Mouse (Mus musculus): ENCODE measurements around the gene Ankub1.

Gene Ankub1

DNA sequence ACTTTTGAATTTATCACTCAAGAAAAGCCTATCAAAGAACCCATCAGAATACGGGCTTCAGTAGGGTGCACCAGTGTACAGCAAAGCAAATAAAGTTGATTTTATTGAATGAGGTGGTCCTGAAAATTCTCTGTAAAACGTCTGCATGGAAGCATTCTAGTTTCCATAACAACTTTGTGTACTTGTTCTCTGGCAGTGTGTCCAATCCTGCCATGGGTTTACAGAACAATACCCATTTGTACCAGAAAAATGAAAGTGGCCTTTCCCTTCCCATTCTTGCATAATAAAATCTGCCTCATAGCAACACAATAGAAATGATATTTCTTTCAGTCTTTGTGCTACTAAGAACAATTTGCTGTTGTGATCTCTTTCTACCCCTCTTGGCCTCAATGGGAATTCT is at the start of gene Ankub1:
TSS of gene Ankub1 (minus strand) at position 81 of the 400 bp plus-strand sequence.
- DNase-seq (ENCODE audit: low spot score) = peak; percentile 45

DNA sequence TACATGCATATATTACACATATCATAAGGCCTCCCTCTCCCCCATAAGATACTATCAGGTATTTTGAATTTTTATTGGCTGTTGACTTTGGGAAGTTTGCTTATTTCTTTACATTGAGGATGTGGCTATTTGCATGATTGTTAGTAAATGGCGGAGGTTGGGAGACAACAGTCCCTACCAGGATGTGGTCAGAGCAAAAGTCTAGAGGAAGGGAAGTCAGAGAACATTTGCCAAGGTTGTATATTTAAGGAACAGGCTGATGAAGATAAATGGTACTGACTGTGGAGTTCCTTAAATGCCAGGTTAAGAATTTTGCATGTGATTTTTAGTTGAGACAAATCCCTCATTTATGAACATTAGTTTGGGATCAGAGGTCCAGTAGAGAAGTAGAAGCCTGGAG is 47.2 kb upstream of the Ankub1 start:
- DNase-seq (ENCODE audit: low spot score) = no peak

DNA sequence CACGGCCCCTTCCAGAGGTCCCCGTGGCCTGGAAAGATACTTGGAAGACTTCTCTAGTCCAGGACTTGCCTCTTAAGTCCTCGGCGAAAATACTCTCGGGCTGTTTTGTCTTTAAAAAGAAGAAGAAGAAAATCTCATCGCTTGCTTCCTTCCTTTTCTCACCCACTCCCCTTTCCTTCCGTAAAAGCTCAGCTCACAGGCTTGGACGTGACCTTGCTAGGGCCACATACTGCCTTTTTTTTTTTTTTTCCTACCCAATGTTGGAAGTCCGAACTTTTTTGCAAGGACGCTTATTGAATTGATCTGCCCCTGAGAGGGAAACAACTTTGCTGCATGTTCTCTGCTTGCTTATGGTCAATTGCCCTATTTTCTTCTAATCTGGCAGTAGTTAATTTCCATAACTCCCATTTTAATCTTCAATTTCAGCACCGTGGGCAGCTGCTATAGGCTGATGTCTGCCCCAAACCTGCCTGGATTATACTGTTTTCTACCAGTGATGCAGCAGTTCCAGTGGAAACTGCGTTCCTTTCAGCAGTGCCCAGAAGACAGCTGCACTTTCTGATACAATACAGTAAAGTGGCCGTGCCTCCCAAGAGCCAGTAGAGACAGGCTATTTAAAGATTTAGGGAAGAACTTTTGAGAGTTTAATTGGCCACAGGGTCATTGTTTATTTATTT is 44.0 kb upstream of the Ankub1 start:
- no peak for DNase-seq (ENCODE audit: low spot score)

DNA sequence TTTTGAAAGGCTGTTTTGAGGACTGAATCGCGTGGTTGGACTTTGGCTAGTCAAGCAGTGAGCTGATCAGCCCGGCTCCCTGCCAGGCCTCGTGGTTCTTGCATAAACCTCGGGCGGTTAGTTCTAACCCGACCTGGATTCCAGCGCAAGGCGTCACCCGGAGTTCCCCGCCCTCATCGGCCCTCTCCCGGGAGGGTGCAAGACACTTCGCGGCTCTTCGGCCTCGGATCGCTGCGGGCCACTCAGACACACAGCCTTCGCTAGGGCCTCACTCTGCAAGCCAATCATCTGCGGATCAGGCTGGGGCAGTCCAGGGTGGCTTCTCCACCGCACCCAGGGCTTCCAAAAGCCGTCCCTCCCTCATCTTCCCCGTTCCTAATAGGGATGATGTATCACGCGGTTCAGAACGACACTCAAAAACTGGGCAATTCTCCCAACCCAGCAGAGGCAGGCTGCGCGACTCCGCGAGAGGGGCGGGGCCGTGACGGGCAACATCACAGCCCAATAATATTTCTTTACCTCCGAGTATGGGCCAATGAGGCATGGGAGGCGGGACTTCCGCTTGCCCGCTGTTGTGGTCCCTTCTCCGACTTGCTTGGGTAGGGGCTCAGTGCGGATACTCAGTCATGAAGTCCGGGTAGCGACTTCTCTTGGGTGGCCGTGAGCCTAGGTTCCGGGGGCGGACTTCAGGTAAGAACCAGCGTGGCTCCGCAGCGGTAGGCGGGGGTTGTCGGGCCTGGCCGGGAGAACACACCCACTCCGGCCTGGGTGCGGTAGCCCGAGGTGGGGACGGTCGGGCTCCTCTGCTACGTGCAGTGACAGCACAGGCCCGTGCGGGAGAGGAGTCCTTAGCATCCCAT is 43.1 kb upstream of the Ankub1 start, which contains the start of gene Rnf13:
TSS of gene Rnf13 (plus strand) at position 552 of the 860 bp plus-strand sequence.
- DNase-seq (ENCODE audit: low spot score) = peak; percentile 98

DNA sequence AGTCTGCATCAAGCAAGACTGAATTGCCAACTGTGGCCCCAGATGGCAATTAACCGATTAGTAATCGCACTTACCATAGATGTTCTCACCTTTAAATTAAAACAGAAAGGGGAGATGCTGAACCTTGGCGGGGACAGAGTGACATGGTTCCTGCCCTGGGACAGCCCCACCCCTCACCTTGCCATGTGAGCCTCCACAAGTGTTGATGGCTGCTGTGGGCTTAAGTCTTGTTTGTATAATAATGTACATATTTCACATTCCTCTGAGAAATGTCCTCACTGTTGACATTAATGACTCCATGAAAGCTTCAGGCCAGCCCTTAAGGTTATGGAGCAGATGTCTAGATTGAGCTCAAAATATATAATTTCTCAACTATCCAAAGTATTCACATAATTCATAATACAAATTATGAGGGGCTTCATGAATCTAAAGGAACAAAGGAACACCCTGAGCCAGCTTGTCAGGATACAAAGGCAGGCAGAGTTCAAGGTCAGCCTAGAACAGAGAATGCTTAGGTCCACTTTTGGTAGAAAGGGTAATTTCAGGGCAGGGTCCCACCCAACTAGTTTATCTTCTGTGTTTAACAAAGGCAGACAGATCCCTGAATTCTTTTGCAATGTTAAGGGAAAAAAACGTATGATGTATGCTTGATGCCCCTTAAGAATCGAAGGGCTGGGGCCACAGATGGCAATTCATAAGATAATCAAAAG is 39.8 kb upstream of the Ankub1 start:
- DNase-seq (ENCODE audit: low spot score) = no peak

DNA sequence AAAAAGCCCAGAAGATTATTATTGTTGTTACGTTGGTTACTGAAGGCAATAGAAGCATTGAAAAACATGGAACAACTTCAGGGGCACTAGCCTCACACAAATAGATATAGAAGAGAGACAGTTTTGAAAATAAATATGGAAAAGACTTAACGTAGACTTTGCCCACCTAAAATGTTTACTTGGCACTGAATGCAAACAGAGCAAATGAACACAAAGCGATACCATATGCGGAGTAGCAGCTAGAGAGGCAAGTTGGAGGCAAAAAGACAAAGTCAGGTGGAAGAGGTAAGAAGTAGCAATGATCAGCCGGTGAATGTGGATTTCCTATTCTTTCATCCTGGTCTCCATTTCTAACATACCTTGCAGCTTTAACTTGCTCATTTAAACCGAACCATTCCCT is 21.6 kb upstream of the Ankub1 start:
- DNase-seq (ENCODE audit: low spot score) = no peak

DNA sequence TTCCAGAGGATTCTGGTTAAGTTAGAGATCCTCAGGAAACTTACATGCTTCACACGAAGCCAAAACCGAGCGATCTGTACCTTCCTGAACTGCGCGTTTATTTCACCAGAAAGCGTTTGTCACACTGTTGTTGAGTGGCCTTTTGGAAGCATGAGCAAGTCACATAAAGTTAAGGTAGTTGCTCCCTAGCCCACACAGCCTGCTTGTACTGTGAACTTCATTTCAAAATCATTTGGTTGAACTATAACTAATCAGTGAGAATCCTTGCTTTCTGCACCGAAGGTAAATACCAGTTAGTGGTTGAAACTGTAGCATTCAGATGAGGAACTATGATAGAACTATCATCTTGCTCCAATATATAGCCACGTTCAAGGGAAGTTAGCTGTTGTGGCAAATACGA is 4.2 kb upstream of the Ankub1 start:
- DNase-seq (ENCODE audit: low spot score) = no peak

DNA sequence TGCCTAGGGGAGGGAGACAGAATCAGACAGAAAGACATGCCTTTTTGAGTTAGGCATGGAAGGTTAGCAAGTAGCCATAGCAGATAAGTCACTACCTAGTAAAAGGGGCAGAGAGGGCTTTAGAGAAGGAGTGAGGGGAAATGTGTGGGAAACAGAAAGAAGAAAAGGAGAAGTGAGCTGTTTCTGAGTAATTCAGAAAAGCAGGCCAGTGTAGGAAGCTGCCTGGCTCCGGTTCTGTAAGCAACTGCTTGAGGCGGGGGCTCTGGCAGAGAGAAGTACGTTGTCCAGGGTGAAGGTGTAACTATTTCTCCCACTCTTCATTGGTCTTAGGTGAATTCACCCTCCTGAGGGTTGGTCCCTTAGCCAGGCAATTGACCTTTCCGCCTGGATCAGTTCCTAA is 3.6 kb upstream of the Ankub1 start:
- no peak for DNase-seq (ENCODE audit: low spot score)

DNA sequence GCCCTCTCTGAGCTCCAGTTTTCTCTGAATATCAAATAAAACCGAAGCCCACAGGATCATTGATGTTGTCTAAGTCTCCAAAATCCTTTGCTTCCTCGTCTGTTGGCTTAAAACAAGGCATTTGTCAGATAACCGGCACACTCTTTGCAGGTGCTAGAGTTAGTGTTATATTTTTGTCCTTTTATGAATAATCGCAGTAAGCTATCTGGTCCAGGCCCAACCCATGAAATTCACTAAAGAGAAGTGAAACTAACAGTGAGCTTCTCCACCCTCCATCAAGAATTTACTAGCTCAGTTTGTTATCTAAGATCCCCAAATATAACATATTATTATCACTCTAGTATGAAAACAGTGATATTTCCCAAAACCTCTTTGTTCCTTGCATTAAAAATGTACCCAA is 827 bp downstream of the Ankub1 start:
- no peak for DNase-seq (ENCODE audit: low spot score)

DNA sequence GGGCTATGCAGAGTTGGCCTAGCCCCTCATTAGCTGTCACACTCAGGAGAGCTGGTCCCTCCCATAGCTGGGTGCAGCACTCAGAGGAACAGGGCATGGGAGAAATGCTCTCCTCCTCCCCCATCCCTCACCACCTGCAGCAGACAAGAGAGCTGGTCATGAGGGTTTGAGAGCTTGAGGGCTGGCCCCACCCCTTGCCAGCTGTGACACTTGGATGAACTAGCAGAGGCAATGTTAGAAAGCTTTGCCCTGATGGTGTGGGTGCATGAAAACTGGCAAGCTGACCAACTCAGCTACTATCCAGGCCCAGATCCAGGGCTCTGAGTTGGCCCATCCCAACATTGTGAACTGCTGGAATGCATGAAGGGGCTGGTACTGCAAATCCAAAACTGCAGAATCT is 14.8 kb downstream of the Ankub1 start:
- DNase-seq (ENCODE audit: low spot score) = peak; percentile 61

DNA sequence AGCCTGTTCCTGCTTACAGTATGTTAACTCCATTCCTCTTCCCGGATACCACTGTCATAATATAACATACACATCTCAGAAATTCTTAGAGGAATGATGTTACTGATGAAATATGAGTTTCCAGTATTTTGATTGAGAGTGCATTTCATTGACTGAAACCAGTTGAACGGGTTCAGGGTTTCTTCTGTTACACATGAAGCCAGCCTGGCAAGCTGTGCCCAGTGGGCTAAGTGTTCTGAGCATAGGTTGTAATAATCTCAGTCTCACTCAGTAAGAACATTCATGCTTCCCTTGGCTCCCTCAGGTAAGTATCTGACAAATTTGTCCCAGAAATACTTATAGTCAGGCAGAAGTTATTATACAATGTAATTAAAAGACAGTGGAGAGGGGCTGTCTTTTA is 18.5 kb downstream of the Ankub1 start:
- DNase-seq (ENCODE audit: low spot score) = no peak

DNA sequence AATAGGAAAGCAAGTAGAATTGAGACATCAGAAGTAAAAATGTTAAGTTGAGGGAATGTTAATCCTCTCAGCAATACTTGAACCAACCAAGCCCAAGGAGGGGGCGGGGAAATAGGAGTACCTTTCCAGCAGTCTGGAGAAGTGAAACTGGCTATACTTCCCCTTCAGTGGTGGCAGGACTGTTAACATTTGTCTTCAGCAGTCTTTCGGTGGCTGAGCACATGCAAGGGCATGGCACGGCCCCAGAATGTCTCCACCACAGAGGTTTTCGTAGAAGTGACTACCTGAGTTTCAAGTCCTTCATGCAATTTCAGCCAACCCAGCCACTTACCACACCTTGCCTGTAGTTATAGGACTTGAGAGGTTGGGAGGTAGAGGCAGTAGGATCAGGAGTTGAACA is 19.0 kb downstream of the Ankub1 start:
- peak; percentile 37 for DNase-seq (ENCODE audit: low spot score)

DNA sequence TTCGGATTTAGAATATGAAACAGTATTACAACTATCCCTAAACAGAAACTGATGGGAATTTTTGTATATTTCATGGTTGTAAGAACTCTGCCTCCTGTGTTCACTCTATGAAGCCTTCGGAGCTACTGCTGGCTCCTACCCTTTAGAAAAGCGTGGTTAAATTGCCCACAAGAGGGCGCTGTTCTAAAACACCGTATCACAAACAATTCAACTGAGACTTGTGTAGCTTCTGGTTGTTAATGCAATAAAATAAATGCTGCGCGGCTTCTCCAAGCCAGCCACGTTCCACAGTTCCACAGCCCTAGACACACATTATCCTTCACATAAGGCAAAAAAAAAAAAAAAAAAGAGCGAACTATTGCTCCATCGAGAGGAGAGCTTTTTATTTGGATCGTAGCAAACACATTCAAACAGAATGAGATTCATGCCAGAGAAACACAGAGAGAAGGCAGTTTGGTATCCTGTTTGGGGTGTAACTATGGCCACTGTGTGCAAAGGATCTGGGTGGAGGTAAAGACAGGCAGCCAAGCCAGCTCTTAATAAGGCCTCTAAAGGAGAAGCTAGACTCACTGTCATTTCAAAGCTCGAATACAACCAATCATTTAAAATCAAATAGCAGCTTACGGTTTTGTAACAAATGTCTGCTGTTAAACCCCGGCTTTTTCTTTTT is 25.4 kb downstream of the Ankub1 start:
- peak; percentile 90 for DNase-seq (ENCODE audit: low spot score)

DNA sequence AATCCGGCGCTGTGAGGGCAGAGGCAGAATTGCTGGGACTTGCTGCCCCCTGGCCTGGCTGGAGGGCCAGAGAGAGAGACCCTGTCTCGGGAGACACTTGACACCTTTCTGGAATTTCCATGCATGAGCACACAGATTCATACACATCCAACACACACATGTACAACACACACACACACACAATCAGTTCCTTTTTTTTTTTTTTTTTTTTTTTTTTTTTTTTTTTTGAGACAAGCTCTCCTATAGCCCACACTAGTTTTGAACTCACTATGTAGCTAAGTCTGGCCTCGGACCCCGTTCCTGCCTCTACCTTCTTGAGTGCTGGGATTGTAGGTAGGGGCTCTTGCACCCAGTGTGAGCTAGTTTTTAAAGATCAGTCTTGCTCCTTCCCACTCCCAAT is 26.7 kb downstream of the Ankub1 start:
- no peak for DNase-seq (ENCODE audit: low spot score)

DNA sequence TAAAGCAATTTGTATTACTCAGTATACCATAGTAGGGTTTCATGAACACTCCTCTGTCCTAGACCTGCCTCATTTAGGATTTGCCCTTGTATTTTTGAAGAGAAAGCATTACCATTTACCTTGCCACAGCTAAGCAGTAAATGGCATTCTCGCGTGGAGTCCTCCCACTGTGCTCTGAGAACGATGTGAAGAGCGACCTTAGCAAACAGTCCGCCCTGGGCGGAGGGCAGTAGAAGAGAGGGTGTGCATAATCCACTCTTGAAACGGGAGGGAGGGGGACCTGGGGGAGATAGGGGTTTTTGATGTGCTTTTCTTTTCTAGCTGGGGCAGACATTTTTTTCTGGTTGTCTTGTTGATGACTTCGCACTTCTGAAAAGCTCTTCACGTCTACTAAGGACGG is 27.9 kb downstream of the Ankub1 start:
- no peak for DNase-seq (ENCODE audit: low spot score)

DNA sequence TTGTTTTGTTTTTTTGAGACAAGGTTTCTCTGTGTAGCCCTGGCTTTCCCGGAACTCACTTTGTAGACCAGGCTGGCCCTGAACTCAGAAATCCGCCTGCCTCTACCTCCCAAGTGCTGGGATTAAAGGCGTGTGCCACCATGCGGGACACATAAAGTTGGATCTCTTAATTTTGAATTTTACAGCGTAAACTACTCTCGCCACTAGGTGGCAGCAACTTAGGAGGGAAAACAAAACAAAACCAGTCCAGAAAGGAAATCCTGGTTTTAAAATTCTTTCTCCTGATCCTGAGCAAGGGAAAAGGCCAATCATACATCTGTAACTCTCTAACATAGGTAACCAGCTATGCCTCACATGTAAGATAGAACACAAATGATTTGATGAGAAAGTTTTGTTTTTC is 28.9 kb downstream of the Ankub1 start:
- DNase-seq (ENCODE audit: low spot score) = peak; percentile 69

DNA sequence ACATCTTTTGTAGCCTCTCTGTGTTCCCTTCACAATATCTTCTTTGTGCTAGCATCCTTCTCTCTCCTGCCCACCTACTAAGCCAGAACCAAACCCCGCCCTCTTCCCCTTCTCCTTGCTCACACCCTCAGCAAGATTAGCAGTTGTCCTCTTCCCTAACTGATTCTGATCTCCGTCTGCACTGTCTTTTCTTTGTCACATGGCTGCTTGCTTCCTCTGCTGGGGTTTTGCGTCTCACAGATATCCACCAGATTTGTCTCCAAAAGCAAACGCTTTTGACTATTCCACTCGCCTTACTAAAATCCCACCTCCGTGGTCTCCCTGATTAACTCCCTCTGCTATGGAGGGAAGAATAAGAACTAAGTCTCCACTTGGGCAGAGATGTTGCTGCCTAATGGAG is 34.0 kb downstream of the Ankub1 start:
- DNase-seq (ENCODE audit: low spot score) = no peak

DNA sequence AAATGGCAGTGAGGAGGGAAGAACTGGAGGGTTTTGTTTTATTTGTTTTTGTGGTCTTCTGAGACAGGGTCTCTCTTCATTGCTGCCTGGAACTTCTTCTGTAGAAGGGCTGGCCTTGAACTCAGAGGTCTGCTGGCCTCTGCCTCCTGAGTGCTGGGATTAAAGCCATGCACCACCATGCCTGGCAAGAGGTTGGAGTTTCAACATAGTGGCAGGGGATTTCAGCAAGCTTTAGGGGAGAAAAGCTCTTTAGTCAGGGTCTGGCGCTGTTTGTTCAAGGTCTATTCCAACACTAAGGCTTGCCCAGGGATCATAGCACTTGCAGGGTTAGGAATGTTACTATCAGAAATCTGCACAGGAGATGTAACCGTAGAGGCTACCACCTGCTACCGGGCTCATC is 39.0 kb downstream of the Ankub1 start:
- no peak for DNase-seq (ENCODE audit: low spot score)

DNA sequence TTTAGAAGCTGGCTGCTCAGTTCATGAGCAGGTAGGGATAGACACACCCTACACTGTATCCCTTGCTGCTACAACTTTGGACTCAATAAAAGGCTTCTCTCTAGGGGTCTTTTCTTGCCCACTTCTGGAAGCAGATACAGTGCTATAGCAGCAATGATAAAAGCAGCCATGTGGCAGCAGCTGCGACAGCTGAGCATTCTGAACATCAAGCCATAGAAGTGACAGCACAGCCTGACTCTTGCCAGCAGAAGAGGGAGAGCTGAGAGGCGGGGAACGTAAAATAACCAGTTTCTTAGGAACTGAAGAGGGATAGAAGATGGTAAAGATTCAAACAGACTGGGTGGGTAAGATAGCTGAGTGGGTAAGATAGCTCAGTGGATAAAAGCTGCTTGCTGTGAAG is 40.1 kb downstream of the Ankub1 start:
- no peak for DNase-seq (ENCODE audit: low spot score)

DNA sequence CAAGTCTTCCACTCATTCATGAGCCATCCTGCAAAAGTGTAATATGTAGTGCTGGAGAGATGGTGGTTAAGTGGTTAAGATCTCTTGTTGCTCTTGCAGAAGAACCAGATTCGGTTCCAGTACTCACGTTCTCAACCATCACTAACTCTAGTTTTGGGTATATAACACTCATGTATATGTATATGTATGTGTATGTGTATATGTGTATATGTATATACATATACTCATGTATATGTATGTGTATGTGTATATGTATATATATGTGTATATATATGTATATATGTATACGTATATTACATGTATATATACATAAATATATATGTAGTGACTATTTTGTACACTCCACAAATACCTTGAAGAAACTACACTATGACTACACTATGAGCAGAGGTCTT is 40.7 kb downstream of the Ankub1 start:
- no peak for DNase-seq (ENCODE audit: low spot score)

DNA sequence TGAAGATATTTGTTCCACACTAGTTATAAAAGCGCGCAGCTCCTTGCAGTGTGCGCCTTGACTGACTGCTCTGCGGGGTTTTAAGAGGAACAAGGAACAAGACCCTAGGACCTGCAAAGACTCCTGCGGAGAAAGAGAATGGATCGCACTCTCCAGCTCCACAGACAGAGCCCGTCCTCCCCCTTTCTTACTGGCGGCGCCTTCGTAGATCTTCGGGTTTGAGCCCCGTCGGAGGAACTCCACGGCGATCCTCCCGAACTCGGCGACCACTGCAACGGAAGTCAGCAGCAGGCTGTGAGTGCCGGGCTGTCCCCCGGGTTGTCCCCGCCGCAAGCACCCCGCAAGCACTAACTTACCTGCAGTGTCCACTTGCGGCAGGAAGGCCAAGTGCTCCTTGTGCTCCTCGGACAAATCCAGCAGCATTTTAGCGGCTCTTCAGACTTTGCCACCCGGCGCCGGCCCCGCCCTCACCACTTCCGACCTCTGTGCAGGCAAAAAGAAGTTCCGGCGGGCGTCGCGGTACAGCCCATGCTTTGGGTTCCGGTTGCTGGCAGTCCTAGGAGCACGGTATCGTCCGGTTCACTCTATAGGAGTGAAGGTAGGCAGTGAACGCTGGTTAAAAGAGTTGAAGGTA is 41.3 kb downstream of the Ankub1 start, which contains the start of gene Commd2:
TSS of gene Commd2 (minus strand) at position 485 of the 634 bp plus-strand sequence.
- peak; percentile 88 for DNase-seq (ENCODE audit: low spot score)

DNA sequence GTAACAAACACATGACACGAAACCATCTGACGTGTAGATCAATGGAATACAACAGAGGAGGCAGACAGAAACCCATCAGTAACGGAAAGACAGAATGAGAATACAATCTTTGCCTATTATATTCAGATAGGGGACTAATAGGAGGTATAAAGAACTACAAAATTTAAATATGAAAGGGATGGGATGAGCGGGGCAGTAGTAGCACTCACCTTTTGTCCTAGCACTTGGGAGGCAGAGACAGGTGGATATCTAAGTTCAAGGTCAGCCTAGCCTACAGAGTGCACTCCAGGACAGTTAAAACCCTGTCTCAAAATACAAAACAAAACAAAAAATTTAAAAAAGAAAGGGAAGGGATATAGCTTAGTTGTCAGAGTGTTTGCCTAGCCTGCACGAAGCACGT is 49.4 kb downstream of the Ankub1 start:
- no peak for DNase-seq (ENCODE audit: low spot score)

Data from layer of hippocampus, adult 11-12 months (tissue).